Mouse (Mus musculus): ENCODE measurements around the gene Bag6. TPM values are rescaled to one million over a fixed set of nuclear protein-coding genes. Genes with fewer than 3 reads are reported as not detected.

Bag6 gene
- total and polyA plus RNA-seq, 2 experiments from 2014 or later: 55.8 to 320 TPM

DNA sequence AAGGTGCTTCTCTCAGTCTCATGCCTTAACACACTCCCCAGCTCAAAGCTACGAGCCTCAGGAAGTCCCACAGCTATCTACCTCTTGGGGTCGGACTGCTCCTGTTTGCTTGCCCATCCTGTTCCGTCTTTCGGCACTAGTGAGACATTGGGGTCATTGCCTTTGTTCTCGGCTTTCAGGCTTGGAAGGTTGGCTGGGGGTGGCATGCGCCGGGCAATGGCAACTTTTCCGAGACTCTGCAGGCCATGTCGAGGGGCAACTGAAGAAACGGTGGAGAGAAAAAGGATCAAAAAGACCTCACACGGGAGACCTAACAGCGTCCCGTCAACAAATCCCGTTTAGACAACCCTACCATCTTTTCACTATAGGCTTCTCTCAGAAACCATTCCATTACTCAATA, 27.1 kb downstream of the Bag6 start:
- ATAC-seq (no peak), DNase-seq (ENCODE audit: low spot score) (no peak)
- Histone ChIP-seq H3K36me3 (ENCODE audit: insufficient read depth, low read length) (peaks cover 50% of the 10 kb centered on the region), H3K4me1 (ENCODE audit: insufficient read depth, low read length) (peaks cover 11% of the 10 kb centered on the region; the same call in 1 of the 2 replicates), H3K9ac (replicated peaks; ENCODE audit: low read length) (peak overlapping the region; percentile 14; the same call in 1 of the 2 replicates), H3K27ac (no peak overlapping the region), H3K27me3 (ENCODE audit: insufficient read depth, low read length) (no peaks in the 10 kb centered on the region), H3K4me3 (ENCODE audit: low read length) (peak overlapping the region; percentile 100; the same call in 1 of the 2 replicates), H3K4me2 (ENCODE audit: low read depth, low read length) (peak overlapping the region; percentile 63), H3K9me3 (ENCODE audit: low read length) (no peaks in the 10 kb centered on the region)
- no peak for TF ChIP-seq CTCF (IDR thresholded peaks at IDR 0.05; ENCODE audit: low read depth)
- 62% methylated on average over 14 of the region's 14 CpGs for WGBS

DNA sequence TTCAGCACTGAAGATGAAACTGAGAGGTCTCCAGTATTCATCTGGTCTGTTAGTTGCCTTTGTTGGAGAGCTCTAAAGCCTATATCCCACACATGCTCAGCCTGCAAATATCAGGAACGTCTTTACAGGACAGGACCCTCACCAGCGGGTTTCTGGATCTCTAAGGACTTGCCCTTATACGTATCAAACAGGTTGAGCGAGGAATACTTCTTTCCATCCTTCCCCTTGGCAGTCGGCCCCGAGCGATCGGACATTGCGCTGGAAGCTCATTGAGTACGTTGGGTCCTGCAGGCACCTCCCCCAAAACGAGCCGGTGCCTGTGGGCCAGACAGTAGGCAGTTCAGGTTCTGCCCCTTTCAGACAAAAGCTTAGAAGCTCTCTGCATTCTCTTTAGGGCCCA, 27.8 kb downstream of the Bag6 start:
- H3K4me1 ChIP-seq (ENCODE audit: insufficient read depth, low read length): peaks cover 11% of the 10 kb centered on the region; the same call in 1 of the 2 replicates
- H3K27me3 ChIP-seq (ENCODE audit: insufficient read depth, low read length): no peaks in the 10 kb centered on the region
- peak overlapping the region; percentile 99; the same call in 1 of the 2 replicates for H3K27ac ChIP-seq
- no peaks in the 10 kb centered on the region for H3K9me3 ChIP-seq (ENCODE audit: low read length)
- 26% methylated on average over 12 of the region's 12 CpGs for WGBS
- peak overlapping the region; percentile 63 for H3K4me2 ChIP-seq (ENCODE audit: low read depth, low read length)
- DNase-seq (ENCODE audit: low spot score): no peak
- H3K36me3 ChIP-seq (ENCODE audit: insufficient read depth, low read length): peaks cover 44% of the 10 kb centered on the region
- no peak for TF ChIP-seq CTCF (IDR thresholded peaks at IDR 0.05; ENCODE audit: low read depth)
- no peak for ATAC-seq
- peak overlapping the region; percentile 100 for H3K4me3 ChIP-seq (ENCODE audit: low read length)
- H3K9ac ChIP-seq (replicated peaks; ENCODE audit: low read length): peak overlapping the region; percentile 100

DNA sequence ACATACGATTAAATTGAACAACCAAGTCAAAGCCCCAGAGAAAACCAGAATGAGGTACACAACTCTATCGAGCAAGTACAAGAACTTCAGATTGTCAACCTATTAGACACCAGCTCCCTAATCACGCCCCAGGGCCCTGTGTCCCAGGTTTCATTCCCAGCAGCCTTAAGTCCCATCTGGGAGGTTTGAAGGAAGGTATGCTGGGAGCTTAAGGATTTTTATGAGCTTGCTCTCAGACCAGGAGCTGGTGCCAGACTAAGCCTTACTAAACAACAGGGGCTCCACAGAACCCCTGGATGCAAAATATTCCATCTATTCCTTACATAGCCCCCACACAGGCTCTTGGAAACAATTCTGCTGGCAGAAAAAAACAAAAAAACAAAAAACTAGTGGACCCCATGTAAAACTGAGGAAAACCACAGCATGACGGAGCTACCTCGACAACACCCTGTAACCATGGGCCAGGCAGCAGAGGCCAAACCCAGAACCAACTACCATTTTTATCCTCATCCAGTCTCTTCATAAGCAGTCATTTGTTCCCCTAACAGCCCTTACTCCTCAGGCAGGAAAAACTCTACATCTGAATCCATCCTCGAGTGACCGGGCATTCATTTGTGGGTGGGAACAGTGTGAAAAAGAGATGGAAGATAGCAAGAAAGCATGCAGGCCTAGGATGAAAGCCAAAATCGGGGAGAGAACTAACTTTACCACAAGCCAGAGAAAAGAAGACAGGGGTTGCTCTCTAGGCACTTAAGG, 28.5 kb downstream of the Bag6 start:
- H3K9me3 ChIP-seq (ENCODE audit: low read length): no peaks in the 10 kb centered on the region
- H3K9ac ChIP-seq (replicated peaks; ENCODE audit: low read length): peak overlapping the region; percentile 100
- H3K36me3 ChIP-seq (ENCODE audit: insufficient read depth, low read length): peaks cover 36% of the 10 kb centered on the region
- peaks cover 11% of the 10 kb centered on the region; the same call in 1 of the 2 replicates for H3K4me1 ChIP-seq (ENCODE audit: insufficient read depth, low read length)
- no peaks in the 10 kb centered on the region for H3K27me3 ChIP-seq (ENCODE audit: insufficient read depth, low read length)
- 8% methylated on average over 8 of the region's 8 CpGs for WGBS
- H3K4me3 ChIP-seq (ENCODE audit: low read length): peak overlapping the region; percentile 100
- ATAC-seq: no peak
- peak overlapping the region; percentile 99 for H3K27ac ChIP-seq
- H3K4me2 ChIP-seq (ENCODE audit: low read depth, low read length): peak overlapping the region; percentile 63
- peak; percentile 20 for DNase-seq (ENCODE audit: low spot score)
- no peak for TF ChIP-seq CTCF (IDR thresholded peaks at IDR 0.05; ENCODE audit: low read depth)

DNA sequence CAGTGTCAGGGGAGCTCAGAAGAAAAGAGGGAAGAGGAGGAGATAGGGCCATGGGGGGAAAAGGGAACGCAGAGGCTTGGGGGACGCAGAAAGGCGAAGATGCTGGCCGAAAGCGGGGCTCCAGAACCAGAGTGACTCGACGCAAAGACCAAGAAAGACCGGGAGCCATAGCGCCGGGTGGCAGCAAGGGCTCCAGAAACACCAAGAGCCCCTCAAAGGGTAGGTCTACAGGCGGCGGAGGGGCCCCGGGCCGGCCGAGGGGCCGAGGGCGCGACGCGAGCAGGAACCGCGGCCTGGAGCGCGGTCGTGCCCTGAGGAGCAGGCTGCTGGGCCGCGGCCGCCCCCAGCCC, 29.2 kb downstream of the Bag6 start:
- H3K4me3 ChIP-seq (ENCODE audit: low read length): peak overlapping the region; percentile 100
- H3K27ac ChIP-seq: peak overlapping the region; percentile 99
- peaks cover 29% of the 10 kb centered on the region for H3K36me3 ChIP-seq (ENCODE audit: insufficient read depth, low read length)
- TF ChIP-seq CTCF (IDR thresholded peaks at IDR 0.05; ENCODE audit: low read depth): no peak
- 0% methylated on average over 25 of the region's 28 CpGs for WGBS
- H3K9ac ChIP-seq (replicated peaks; ENCODE audit: low read length): peak overlapping the region; percentile 100
- H3K4me1 ChIP-seq (ENCODE audit: insufficient read depth, low read length): peaks cover 11% of the 10 kb centered on the region; the same call in 1 of the 2 replicates
- no peaks in the 10 kb centered on the region for H3K9me3 ChIP-seq (ENCODE audit: low read length)
- peak overlapping the region; percentile 63 for H3K4me2 ChIP-seq (ENCODE audit: low read depth, low read length)
- ATAC-seq: no peak
- no peak for DNase-seq (ENCODE audit: low spot score)
- H3K27me3 ChIP-seq (ENCODE audit: insufficient read depth, low read length): no peaks in the 10 kb centered on the region

DNA sequence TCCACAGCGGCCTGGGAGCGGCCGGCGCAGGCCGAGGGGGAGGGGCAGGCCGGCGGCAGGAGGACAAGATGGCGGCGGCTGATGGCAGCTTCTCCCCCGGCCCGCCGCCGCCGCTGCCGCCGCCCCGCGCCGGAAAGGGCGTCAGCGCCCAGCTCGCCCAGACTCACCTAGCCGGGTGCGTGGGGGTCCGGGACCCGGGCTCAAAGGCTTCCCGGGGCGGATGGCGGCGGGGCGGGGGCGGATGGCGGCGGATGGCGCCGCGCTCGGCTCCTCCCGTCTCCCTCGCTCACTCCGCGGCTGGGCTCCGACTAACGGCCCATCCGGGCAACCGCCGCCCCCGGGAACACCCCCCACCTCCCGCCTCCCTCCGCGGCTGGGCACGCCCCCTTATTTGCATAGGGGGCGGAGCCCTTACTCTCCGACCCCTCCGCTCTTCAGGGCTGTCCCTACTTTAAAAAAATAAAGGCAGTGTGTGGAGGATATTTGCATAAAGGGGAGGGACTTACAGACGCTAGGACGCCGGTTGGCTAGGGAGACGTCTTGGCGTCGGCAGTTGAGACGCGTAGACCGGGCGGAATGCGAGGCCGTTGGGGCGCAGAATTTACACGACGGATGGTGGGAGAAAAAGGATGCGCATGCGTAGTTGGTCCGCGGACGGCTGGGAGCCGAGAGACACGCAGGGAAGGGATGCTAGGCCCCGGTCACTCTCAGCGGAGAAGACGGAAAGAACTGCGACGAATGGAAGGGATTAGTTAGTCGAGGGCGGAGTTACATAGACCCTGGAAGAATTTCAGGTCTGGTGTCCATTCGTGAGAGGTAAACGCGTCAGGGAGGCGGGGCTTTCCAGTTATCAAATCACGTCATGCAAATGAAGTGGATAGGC, 29.8 kb downstream of the Bag6 start, which contains the start of gene Prrc2a:
Prrc2a (minus strand) TSS at position 330 of the 883 bp plus-strand sequence.
- Histone ChIP-seq H3K27me3 (ENCODE audit: insufficient read depth, low read length) (no peaks in the 10 kb centered on the region), H3K4me2 (ENCODE audit: low read depth, low read length) (peak within 1 kb of the TSS; percentile 63), H3K9me3 (ENCODE audit: low read length) (no peaks in the 10 kb centered on the region), H3K4me1 (ENCODE audit: insufficient read depth, low read length) (peaks cover 11% of the 10 kb centered on the region; the same call in 1 of the 2 replicates), H3K4me3 (ENCODE audit: low read length) (peak within 1 kb of the TSS; percentile 100), H3K9ac (replicated peaks; ENCODE audit: low read length) (peak within 1 kb of the TSS; percentile 100), H3K36me3 (ENCODE audit: insufficient read depth, low read length) (peaks cover 23% of the 10 kb centered on the region), H3K27ac (peak within 1 kb of the TSS; percentile 99)
- no peak for TF ChIP-seq CTCF (IDR thresholded peaks at IDR 0.05; ENCODE audit: low read depth)
- WGBS: under 1% methylated on average over 55 of the region's 89 CpGs
- peak; percentile 97 for ATAC-seq
- DNase-seq (ENCODE audit: low spot score): peak; percentile 100

DNA sequence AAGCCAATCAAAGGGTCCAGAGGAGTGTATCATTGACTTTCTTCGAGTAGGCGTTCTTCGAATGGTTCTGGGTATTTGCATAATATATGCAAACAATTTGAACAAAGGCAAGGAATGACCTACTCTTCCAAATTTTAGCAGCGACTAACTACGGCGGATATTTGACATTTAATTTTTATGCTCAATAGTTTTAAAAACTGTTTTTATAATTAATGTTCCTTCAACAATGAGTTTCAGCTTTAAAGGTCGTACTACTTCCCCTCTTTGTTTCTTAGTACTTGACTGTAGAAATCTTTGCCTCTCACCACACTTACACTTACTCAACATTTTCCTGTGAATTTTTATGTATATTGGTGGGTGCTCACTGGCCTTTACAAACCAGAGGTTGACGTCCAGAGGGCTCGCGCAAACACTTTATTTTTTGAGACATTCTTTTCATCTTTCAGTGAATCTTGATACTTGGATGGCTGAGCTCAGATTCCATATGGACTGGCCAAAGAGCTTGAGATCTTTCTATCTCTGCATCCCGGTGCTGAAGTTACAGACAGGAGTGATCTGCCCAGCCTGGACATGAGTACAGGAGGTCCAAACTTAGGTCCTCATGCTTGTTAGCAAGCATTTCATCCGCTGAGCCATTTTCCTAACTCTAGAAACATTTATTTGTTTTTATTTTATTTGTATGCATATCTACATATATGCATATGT, 30.6 kb downstream of the Bag6 start:
- H3K27ac ChIP-seq: peak overlapping the region; percentile 99
- peaks cover 15% of the 10 kb centered on the region for H3K36me3 ChIP-seq (ENCODE audit: insufficient read depth, low read length)
- no peak for TF ChIP-seq CTCF (IDR thresholded peaks at IDR 0.05; ENCODE audit: low read depth)
- H3K4me3 ChIP-seq (ENCODE audit: low read length): peak overlapping the region; percentile 100
- peaks cover 11% of the 10 kb centered on the region; the same call in 1 of the 2 replicates for H3K4me1 ChIP-seq (ENCODE audit: insufficient read depth, low read length)
- H3K9me3 ChIP-seq (ENCODE audit: low read length): no peaks in the 10 kb centered on the region
- peak overlapping the region; percentile 48; the same call in 1 of the 2 replicates for H3K9ac ChIP-seq (replicated peaks; ENCODE audit: low read length)
- DNase-seq (ENCODE audit: low spot score) (no peak), ATAC-seq (no peak)
- H3K27me3 ChIP-seq (ENCODE audit: insufficient read depth, low read length): no peaks in the 10 kb centered on the region
- peak overlapping the region; percentile 63 for H3K4me2 ChIP-seq (ENCODE audit: low read depth, low read length)
- 20% methylated on average over 12 of the region's 12 CpGs for WGBS

Data from hindbrain, postnatal 0 days (tissue).